Mouse (Mus musculus): ENCODE data around the gene Foxn3.

DNA sequence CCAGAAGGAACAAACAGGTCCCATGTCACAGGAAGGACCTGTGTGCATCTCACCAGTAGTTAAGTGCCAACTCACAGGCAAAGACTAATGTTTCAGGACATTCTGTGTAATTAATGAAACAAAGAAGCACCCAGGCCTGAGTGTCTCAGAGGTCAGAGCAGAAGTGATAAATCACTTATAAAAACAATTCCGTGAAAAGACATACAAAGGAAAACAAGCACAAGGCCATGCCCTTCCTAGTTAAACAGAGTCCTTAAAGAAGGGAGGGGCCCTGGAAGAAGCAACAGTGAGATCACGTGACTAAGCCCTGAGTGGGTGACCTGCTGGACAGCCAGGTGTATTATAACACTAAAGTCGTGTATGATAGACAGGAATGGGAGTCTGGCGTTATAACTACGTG lies 191.9 kb downstream of the Foxn3 start:
- TF ChIP-seq POLR2A (IDR thresholded peaks at IDR 0.05; ENCODE audit: low read depth, low read length) = no peak
- no peak for TF ChIP-seq CTCF (IDR thresholded peaks at IDR 0.05; ENCODE audit: extremely low read depth, insufficient read depth, insufficient read length, insufficient replicate concordance)

Measured in spleen, adult 2 months (tissue).